Mouse (Mus musculus) bone marrow, adult 2 months (tissue): ENCODE results near the gene Gpsm2.

Source experiments
- CTCF ChIP-seq: fragments of 200-500 bp; IDR thresholded peaks from 2 replicates; pipeline ENCODE4 v1.5.1; 2011; ENCODE audit warnings: low read length, control low read depth; ENCODE audit not compliant: control insufficient read depth, insufficient read depth
- POLR2A ChIP-seq: fragments of 200-500 bp; IDR thresholded peaks from 2 replicates; pipeline ENCODE4 v1.6.1; 2011; ENCODE audit warnings: low read depth, mild to moderate bottlenecking, control low read depth, low read length, borderline replicate concordance; ENCODE audit not compliant: control insufficient read depth

GRCm38 (mm10) chr3:108727344-108727743 lies 5.2 kb upstream of the Gpsm2 start:
- TF ChIP-seq POLR2A (no peak), CTCF (no peak)
